Mouse (Mus musculus) intestine, embryonic 15.5 days (tissue): Measurements from ENCODE around the gene Myh9. TPM values are rescaled to one million over a fixed set of nuclear protein-coding genes. Genes with fewer than 3 reads are reported as not detected.

Experiments used
- ATAC-seq: fragments of 200-750 bp; cut with Nextera tagmentation; 2 replicates; pipeline ENCODE4 v1.8.0; 2017; ENCODE audit warnings: moderate TSS enrichment, moderate library complexity
- H3K27ac ChIP-seq: fragments of 300-500 bp; sonication (generic); 2 replicates; pipeline ENCODE4 v1.5.1; 2015; ENCODE audit warnings: mild to moderate bottlenecking, inconsistent platforms
- H3K27me3 ChIP-seq: fragments of 300-500 bp; sonication (generic); replicated peaks from 2 replicates; pipeline ENCODE4 v1.6.1; 2015; ENCODE audit warnings: inconsistent platforms
- H3K36me3 ChIP-seq: fragments of 300-500 bp; sonication (generic); 2 replicates; pipeline ENCODE4 v1.6.1; 2015; ENCODE audit warnings: inconsistent platforms
- H3K4me1 ChIP-seq: fragments of 300-500 bp; sonication (generic); replicated peaks from 2 replicates; pipeline ENCODE4 v1.6.1; 2015; ENCODE audit warnings: inconsistent platforms
- H3K4me2 ChIP-seq: fragments of 300-500 bp; sonication (generic); replicated peaks from 2 replicates; pipeline ENCODE4 v1.6.1; 2015; ENCODE audit warnings: mild to moderate bottlenecking, inconsistent platforms
- H3K4me3 ChIP-seq: fragments of 300-500 bp; sonication (generic); replicated peaks from 2 replicates; pipeline ENCODE4 v1.5.1; 2015; ENCODE audit warnings: inconsistent platforms
- H3K9ac ChIP-seq: fragments of 300-500 bp; sonication (generic); 2 replicates; pipeline ENCODE4 v1.6.1; 2015; ENCODE audit warnings: inconsistent platforms
- H3K9me3 ChIP-seq: fragments of 300-500 bp; sonication (generic); 2 replicates; pipeline ENCODE4 v1.6.1; 2016; ENCODE audit warnings: inconsistent platforms
- WGBS: fragments of 180-500 bp; shearing (Covaris S2); methylation state at CpG from one replicate; pipeline ENCODE4 v1.1.7; 2015; 5-methylcytosine and 5-hydroxymethylcytosine counted together
- polyA plus RNA-seq: library from polyadenylated mRNA; unstranded; fragments of >200 nt; fragmentation: Nextera tagmentation; extraction: Ambion mirVana; gene quantifications from 2 replicates; pipeline ENCODE4 v1.2.1, GENCODE M21; 2015

Gene Myh9
- polyA plus RNA-seq: 51.6 and 52.9 TPM in 2 replicates

GRCm38 (mm10) chr15:77842047-77842843 is at the start of gene Myh9:
Gene Myh9, minus strand, starts transcription at chr15:77842175.
- Histone ChIP-seq H3K9ac (peak within 1 kb of the TSS; percentile 96), H3K4me3 (peak within 1 kb of the TSS; percentile 98)
- ATAC-seq: peak; percentile 94

GRCm38 (mm10) chr15:77891766-77892165 is 49.8 kb upstream of the Myh9 start:
- Histone ChIP-seq H3K4me2 (no peak overlapping the region), H3K9me3 (no peaks in the 10 kb centered on the region), H3K4me1 (0 out of 2 replicates have a peak, but pooled peaks cover 6% of the 10 kb centered on the region), H3K36me3 (no peaks in the 10 kb centered on the region), H3K9ac (no peak overlapping the region), H3K27me3 (no peaks in the 10 kb centered on the region), H3K4me3 (no peak overlapping the region), H3K27ac (no peak overlapping the region)
- WGBS: 66% methylated on average over 8 of the region's 8 CpGs
- ATAC-seq: no peak; the same call in 1 of the 2 replicates

More at GRCm38 (mm10) chr15:77842047-77842843, at the start of gene Myh9:
- Histone ChIP-seq H3K36me3 (no peaks in the 10 kb centered on the region), H3K27ac (peak within 1 kb of the TSS; percentile 97), H3K9me3 (no peaks in the 10 kb centered on the region), H3K4me1 (peaks cover 33% of the 10 kb centered on the region), H3K4me2 (peak within 1 kb of the TSS; percentile 73), H3K27me3 (no peaks in the 10 kb centered on the region)
- under 1% methylated on average over 46 of the region's 46 CpGs for WGBS

- H3K9me3 ChIP-seq: no peaks in the 10 kb centered on the region
- 37% methylated on average over 4 of the region's 4 CpGs for WGBS
- H3K4me3 ChIP-seq: no peak overlapping the region
- no peaks in the 10 kb centered on the region for H3K36me3 ChIP-seq
- 0 out of 2 replicates have a peak, but pooled peaks have one; percentile 41 for ATAC-seq
- no peaks in the 10 kb centered on the region for H3K27me3 ChIP-seq
- H3K4me1 ChIP-seq: peaks cover 12% of the 10 kb centered on the region; the same call in 1 of the 2 replicates
- no peak overlapping the region for H3K4me2 ChIP-seq
- H3K27ac ChIP-seq: no peak overlapping the region
- H3K9ac ChIP-seq: no peak overlapping the region
Observed at GRCm38 (mm10) chr15:77889761-77890422, 47.9 kb upstream of the Myh9 start.

GRCm38 (mm10) chr15:77888286-77888685 is 46.3 kb upstream of the Myh9 start:
- WGBS: 69% methylated on average over 7 of the region's 7 CpGs
- no peak overlapping the region for H3K4me3 ChIP-seq
- H3K9ac ChIP-seq: no peak overlapping the region
- H3K4me1 ChIP-seq: peaks cover 19% of the 10 kb centered on the region
- H3K4me2 ChIP-seq: no peak overlapping the region
- no peak overlapping the region for H3K27ac ChIP-seq
- ATAC-seq: no peak
- H3K36me3 ChIP-seq: no peaks in the 10 kb centered on the region
- no peaks in the 10 kb centered on the region for H3K27me3 ChIP-seq
- no peaks in the 10 kb centered on the region for H3K9me3 ChIP-seq

GRCm38 (mm10) chr15:77887093-77887488 is 45.1 kb upstream of the Myh9 start:
- peaks cover 29% of the 10 kb centered on the region for H3K4me1 ChIP-seq
- no peak overlapping the region for H3K4me2 ChIP-seq
- no peak for ATAC-seq
- no peak overlapping the region for H3K9ac ChIP-seq
- H3K27me3 ChIP-seq: no peaks in the 10 kb centered on the region
- no peaks in the 10 kb centered on the region for H3K9me3 ChIP-seq
- H3K36me3 ChIP-seq: no peaks in the 10 kb centered on the region
- WGBS: 50% methylated on average over 1 of the region's 1 CpGs
- H3K27ac ChIP-seq: no peak overlapping the region
- H3K4me3 ChIP-seq: no peak overlapping the region

GRCm38 (mm10) chr15:77886369-77887092 is 44.6 kb upstream of the Myh9 start:
- Histone ChIP-seq H3K9me3 (no peaks in the 10 kb centered on the region), H3K27ac (0 out of 2 replicates have a peak overlapping the region, but pooled peaks have one; percentile 56)
- 76% methylated on average over 5 of the region's 5 CpGs for WGBS

GRCm38 (mm10) chr15:77885945-77886344 is 44.0 kb upstream of the Myh9 start:
- H3K9me3 ChIP-seq: no peaks in the 10 kb centered on the region

More at GRCm38 (mm10) chr15:77886369-77887092, 44.6 kb upstream of the Myh9 start:
- Histone ChIP-seq H3K4me1 (peaks cover 33% of the 10 kb centered on the region), H3K4me2 (no peak overlapping the region), H3K4me3 (no peak overlapping the region), H3K36me3 (no peaks in the 10 kb centered on the region), H3K9ac (no peak overlapping the region), H3K27me3 (no peaks in the 10 kb centered on the region)
- ATAC-seq: no peak

GRCm38 (mm10) chr15:77885159-77885558 is 43.2 kb upstream of the Myh9 start:
- no peaks in the 10 kb centered on the region for H3K27me3 ChIP-seq
- H3K4me1 ChIP-seq: peaks cover 33% of the 10 kb centered on the region
- no peak overlapping the region for H3K4me2 ChIP-seq
- no peak overlapping the region for H3K9ac ChIP-seq
- no peak overlapping the region for H3K4me3 ChIP-seq
- H3K36me3 ChIP-seq: no peaks in the 10 kb centered on the region
- no peak overlapping the region for H3K27ac ChIP-seq
- no peak for ATAC-seq
- 85% methylated on average over 6 of the region's 6 CpGs for WGBS
- H3K9me3 ChIP-seq: no peaks in the 10 kb centered on the region

More at GRCm38 (mm10) chr15:77885945-77886344, 44.0 kb upstream of the Myh9 start:
- H3K27ac ChIP-seq: 0 out of 2 replicates have a peak overlapping the region, but pooled peaks have one; percentile 56
- ATAC-seq: no peak
- no peak overlapping the region for H3K4me2 ChIP-seq
- H3K27me3 ChIP-seq: no peaks in the 10 kb centered on the region
- H3K4me1 ChIP-seq: peaks cover 33% of the 10 kb centered on the region
- H3K4me3 ChIP-seq: no peak overlapping the region
- H3K9ac ChIP-seq: no peak overlapping the region
- no peaks in the 10 kb centered on the region for H3K36me3 ChIP-seq
- 77% methylated on average over 4 of the region's 4 CpGs for WGBS

- Histone ChIP-seq H3K4me2 (peak overlapping the region; percentile 34; the same call in 1 of the 2 replicates), H3K27ac (peak overlapping the region; percentile 90), H3K4me1 (peaks cover 27% of the 10 kb centered on the region), H3K4me3 (no peak overlapping the region), H3K36me3 (no peaks in the 10 kb centered on the region), H3K9me3 (no peaks in the 10 kb centered on the region), H3K27me3 (no peaks in the 10 kb centered on the region), H3K9ac (no peak overlapping the region)
- 55% methylated on average over 4 of the region's 4 CpGs for WGBS
- no peak for ATAC-seq
Observed at GRCm38 (mm10) chr15:77883697-77884010, 41.7 kb upstream of the Myh9 start.

GRCm38 (mm10) chr15:77882797-77883696 is 41.1 kb upstream of the Myh9 start:
- Histone ChIP-seq H3K9me3 (no peaks in the 10 kb centered on the region), H3K4me1 (peaks cover 27% of the 10 kb centered on the region), H3K36me3 (no peaks in the 10 kb centered on the region), H3K4me2 (peak overlapping the region; percentile 34), H3K9ac (peak overlapping the region; percentile 26; the same call in 1 of the 2 replicates), H3K27me3 (no peaks in the 10 kb centered on the region), H3K27ac (peak overlapping the region; percentile 90), H3K4me3 (no peak overlapping the region)
- ATAC-seq: peak; percentile 63
- 19% methylated on average over 17 of the region's 17 CpGs for WGBS

GRCm38 (mm10) chr15:77882297-77882696 is 40.3 kb upstream of the Myh9 start:
- H3K4me1 ChIP-seq: peaks cover 27% of the 10 kb centered on the region
- no peaks in the 10 kb centered on the region for H3K27me3 ChIP-seq
- peak overlapping the region; percentile 34; the same call in 1 of the 2 replicates for H3K4me2 ChIP-seq
- ATAC-seq: peak; percentile 29; the same call in 1 of the 2 replicates
- no peaks in the 10 kb centered on the region for H3K9me3 ChIP-seq
- H3K9ac ChIP-seq: no peak overlapping the region
- 41% methylated on average over 6 of the region's 6 CpGs for WGBS
- H3K4me3 ChIP-seq: no peak overlapping the region
- no peaks in the 10 kb centered on the region for H3K36me3 ChIP-seq
- H3K27ac ChIP-seq: peak overlapping the region; percentile 90
